Mouse (Mus musculus) Muller cell, postnatal 12 days (primary cell): ENCODE measurements around the gene Cacna1c.
A peak's percentile ranks its signal among the peaks of the same experiment; 100 is the strongest.

Experiments used
- DNase-seq: peaks from one replicate; pipeline ENCODE4 v3.0.0-alpha.2; 2015; ENCODE audit errors: inconsistent ontology term

The Cacna1c gene

GRCm38 (mm10) chr6:118753787-118754186 lies 442.4 kb downstream of the Cacna1c start:
- DNase-seq = no peak

- no peak for DNase-seq
Measured at GRCm38 (mm10) chr6:118753064-118753463, 443.2 kb downstream of the Cacna1c start.

GRCm38 (mm10) chr6:118749285-118749684 lies 446.9 kb downstream of the Cacna1c start:
- no peak for DNase-seq

GRCm38 (mm10) chr6:118742701-118743100 lies 453.5 kb downstream of the Cacna1c start:
- DNase-seq = no peak

GRCm38 (mm10) chr6:118741841-118742240 lies 454.4 kb downstream of the Cacna1c start:
- no peak for DNase-seq

- DNase-seq = no peak
Measured at GRCm38 (mm10) chr6:118739961-118740599, 456.1 kb downstream of the Cacna1c start.

GRCm38 (mm10) chr6:118739344-118739743 lies 456.9 kb downstream of the Cacna1c start:
- DNase-seq = no peak

GRCm38 (mm10) chr6:118738656-118739055 lies 457.6 kb downstream of the Cacna1c start:
- peak; percentile 74 for DNase-seq

GRCm38 (mm10) chr6:118737078-118737477 lies 459.1 kb downstream of the Cacna1c start:
- no peak for DNase-seq

GRCm38 (mm10) chr6:118736491-118736890 lies 459.7 kb downstream of the Cacna1c start:
- DNase-seq = no peak

- no peak for DNase-seq
Measured at GRCm38 (mm10) chr6:118735145-118735544, 461.1 kb downstream of the Cacna1c start.

GRCm38 (mm10) chr6:118731937-118732336 lies 464.3 kb downstream of the Cacna1c start:
- DNase-seq = peak; percentile 90

- no peak for DNase-seq
Measured at GRCm38 (mm10) chr6:118724908-118725307, 471.3 kb downstream of the Cacna1c start.

- DNase-seq = no peak
Measured at GRCm38 (mm10) chr6:118724388-118724787, 471.8 kb downstream of the Cacna1c start.

- DNase-seq = peak; percentile 40
Measured at GRCm38 (mm10) chr6:118722336-118722735, 473.9 kb downstream of the Cacna1c start.

GRCm38 (mm10) chr6:118719486-118719885 lies 476.7 kb downstream of the Cacna1c start:
- DNase-seq = peak; percentile 22

- no peak for DNase-seq
Measured at GRCm38 (mm10) chr6:118713286-118713685, 482.9 kb downstream of the Cacna1c start.

- DNase-seq = peak; percentile 92
Measured at GRCm38 (mm10) chr6:118711677-118712322, 484.4 kb downstream of the Cacna1c start.

- DNase-seq = no peak
Measured at GRCm38 (mm10) chr6:118707066-118707465, 489.2 kb downstream of the Cacna1c start.

GRCm38 (mm10) chr6:118705840-118706239 lies 490.4 kb downstream of the Cacna1c start:
- no peak for DNase-seq

- no peak for DNase-seq
Measured at GRCm38 (mm10) chr6:118694626-118695025, 501.6 kb downstream of the Cacna1c start.

- no peak for DNase-seq
Measured at GRCm38 (mm10) chr6:118689447-118689846, 506.8 kb downstream of the Cacna1c start.

GRCm38 (mm10) chr6:118688856-118689255 lies 507.4 kb downstream of the Cacna1c start:
- DNase-seq = no peak
